Mouse (Mus musculus) T-helper 17 cell (primary cell): ENCODE measurements around the gene Adgrb3.
"Not testable (repeated sequence)": the region's sequence is repeated elsewhere in the genome, so short reads cannot be mapped to it uniquely, and the experiment has no call there.

Experiments used
- in situ Hi-C, 2 experiments: fragments of 300-600 bp; cut with MboI, MseI; formaldehyde crosslinking; loops; 1 replicate in 1 of 2; 2 replicates in 1 of 2; pipeline ENCODE4 v1.15.1; 2025; ENCODE audit warnings: high pct_unique_total_duplicates in 2 of 2

The Adgrb3 gene

GRCm38 (mm10) chr1:25745575-25745974 lies 83.9 kb downstream of the Adgrb3 start:
- in situ Hi-C loops, result no loop called here

- in situ Hi-C loops, result no loop called here
Measured at GRCm38 (mm10) chr1:25744736-25745135, 84.8 kb downstream of the Adgrb3 start.

GRCm38 (mm10) chr1:25729844-25730243 lies 99.7 kb downstream of the Adgrb3 start:
- in situ Hi-C loops, result no loop called here

- in situ Hi-C loops, result no loop called here
Measured at GRCm38 (mm10) chr1:25711474-25711873, 118.0 kb downstream of the Adgrb3 start.

GRCm38 (mm10) chr1:25706299-25706698 lies 123.2 kb downstream of the Adgrb3 start:
- in situ Hi-C loops, result no loop called here

GRCm38 (mm10) chr1:25698702-25699250 lies 130.7 kb downstream of the Adgrb3 start:
- in situ Hi-C loops, result no loop called here

- in situ Hi-C loops, result no loop called here
Measured at GRCm38 (mm10) chr1:25697179-25697578, 132.3 kb downstream of the Adgrb3 start.

GRCm38 (mm10) chr1:25696771-25697170 lies 132.7 kb downstream of the Adgrb3 start:
- in situ Hi-C loops, result no loop called here

- in situ Hi-C loops, result no loop called here
Measured at GRCm38 (mm10) chr1:25682118-25682517, 147.4 kb downstream of the Adgrb3 start.

- in situ Hi-C loops, result loop anchor here in 1 of 2 experiments (10.0 kb wide), 1 partner anchor 1195 kb away; no protein-coding TSS in a partner anchor
Measured at GRCm38 (mm10) chr1:25679656-25680055, 149.9 kb downstream of the Adgrb3 start.

GRCm38 (mm10) chr1:25652717-25653116 lies 176.8 kb downstream of the Adgrb3 start:
- in situ Hi-C loops, result no loop called here

- in situ Hi-C loops, result no loop called here
Measured at GRCm38 (mm10) chr1:25644256-25644655, 185.3 kb downstream of the Adgrb3 start.

- in situ Hi-C loops, result no loop called here
Measured at GRCm38 (mm10) chr1:25621458-25621857, 208.0 kb downstream of the Adgrb3 start.

GRCm38 (mm10) chr1:25616954-25617353 lies 212.6 kb downstream of the Adgrb3 start:
- in situ Hi-C loops, result no loop called here

- in situ Hi-C loops, result not testable (repeated sequence)
Measured at GRCm38 (mm10) chr1:25610776-25611175, 218.7 kb downstream of the Adgrb3 start.

GRCm38 (mm10) chr1:25598941-25599340 lies 230.6 kb downstream of the Adgrb3 start:
- in situ Hi-C loops, result no loop called here

GRCm38 (mm10) chr1:25588568-25589118 lies 240.9 kb downstream of the Adgrb3 start:
- in situ Hi-C loops, result no loop called here

- in situ Hi-C loops, result no loop called here
Measured at GRCm38 (mm10) chr1:25581698-25582097, 247.8 kb downstream of the Adgrb3 start.

- in situ Hi-C loops, result no loop called here
Measured at GRCm38 (mm10) chr1:25577836-25578235, 251.7 kb downstream of the Adgrb3 start.

GRCm38 (mm10) chr1:25576598-25576997 lies 252.9 kb downstream of the Adgrb3 start:
- in situ Hi-C loops, result no loop called here

- in situ Hi-C loops, result no loop called here
Measured at GRCm38 (mm10) chr1:25568096-25568495, 261.4 kb downstream of the Adgrb3 start.

- in situ Hi-C loops, result no loop called here
Measured at GRCm38 (mm10) chr1:25546072-25546471, 283.4 kb downstream of the Adgrb3 start.

- in situ Hi-C loops, result no loop called here
Measured at GRCm38 (mm10) chr1:25543915-25544314, 285.6 kb downstream of the Adgrb3 start.

- in situ Hi-C loops, result no loop called here
Measured at GRCm38 (mm10) chr1:25542891-25543290, 286.6 kb downstream of the Adgrb3 start.
